Mouse (Mus musculus) duodenum, adult 2 months (tissue): ENCODE results near the gene Tlx1. TPM values are rescaled to one million over a fixed set of nuclear protein-coding genes. Genes with fewer than 3 reads are reported as not detected.

Source experiments
- polyA plus RNA-seq: library from polyadenylated mRNA; depleted of rRNA; stranded (reverse); fragments of >200 nt; gene quantifications from 2 replicates; pipeline ENCODE4 v1.2.3, GENCODE M21; 2012; ENCODE audit warnings: low replicate concordance; rRNA removed

The Tlx1 gene
- polyA plus RNA-seq: not detected in 2 replicates

DNA sequence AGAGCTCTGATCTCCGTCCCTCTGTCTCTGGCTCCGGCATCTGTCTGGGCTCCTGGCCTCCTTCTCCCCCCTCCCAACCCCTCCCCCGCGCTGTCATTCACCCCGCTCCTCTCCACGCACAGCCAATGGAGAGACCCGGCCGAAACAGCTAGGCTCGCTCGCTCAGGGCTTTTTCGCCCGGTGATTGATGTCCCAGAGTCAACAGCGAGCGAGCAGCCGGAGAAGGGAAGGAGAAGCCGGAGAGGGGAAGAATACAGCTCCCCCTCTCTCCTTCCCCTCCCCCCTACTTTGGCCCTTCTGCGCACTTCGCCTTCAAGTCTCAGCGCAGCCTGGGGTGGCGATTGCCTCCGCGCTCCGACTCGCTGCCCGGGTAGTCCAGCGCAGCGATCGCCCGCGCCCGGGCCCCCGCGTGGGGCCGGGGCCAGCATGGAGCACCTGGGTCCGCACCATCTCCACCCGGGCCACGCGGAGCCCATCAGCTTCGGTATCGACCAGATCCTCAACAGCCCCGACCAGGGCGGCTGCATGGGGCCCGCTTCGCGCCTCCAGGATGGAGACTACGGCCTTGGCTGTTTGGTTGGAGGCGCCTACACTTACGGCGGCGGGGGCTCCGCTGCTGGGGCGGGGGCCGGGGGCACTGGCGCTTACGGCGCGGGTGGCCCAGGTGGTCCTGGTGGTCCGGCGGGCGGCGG, at the start of gene Tlx1:
TSS of gene Tlx1 (plus strand) at position 191 of the 692 bp plus-strand sequence.

Other genes starting within 250 kb of the Tlx1 start
- gene Slf2, start 219.5 kb upstream of the Tlx1 start, polyA plus RNA-seq: 18.9 and 22.3 TPM in 2 replicates
- 290 and 406 TPM in 2 replicates for gene Sema4g, start 161.6 kb upstream of the Tlx1 start, polyA plus RNA-seq
- 4.6 and 5.2 TPM in 2 replicates for gene Twnk, start 145.0 kb upstream of the Tlx1 start, polyA plus RNA-seq
- gene Mrpl43, start 144.2 kb upstream of the Tlx1 start, polyA plus RNA-seq: 169 and 174 TPM in 2 replicates
- gene Lzts2, start 136.3 kb upstream of the Tlx1 start, polyA plus RNA-seq: 65.6 and 89.6 TPM in 2 replicates
- 0.31 and 1.4 TPM in 2 replicates for gene Pdzd7, start 105.0 kb upstream of the Tlx1 start, polyA plus RNA-seq
- gene Sfxn3, start 103.2 kb upstream of the Tlx1 start, polyA plus RNA-seq: 4.5 and 10.4 TPM in 2 replicates
- 2.1 TPM in 2 replicates for gene Kazald1, start 75.4 kb upstream of the Tlx1 start, polyA plus RNA-seq
- gene Lbx1, start 85.1 kb downstream of the Tlx1 start, polyA plus RNA-seq: 0.04 TPM in 1 of 2 replicates, not detected in the other
- gene Btrc, start 213.1 kb downstream of the Tlx1 start, polyA plus RNA-seq: 1.7 and 2.8 TPM in 2 replicates